Mouse (Mus musculus): ENCODE results near the gene Apaf1. TPM values are rescaled to one million over a fixed set of nuclear protein-coding genes. Genes with fewer than 3 reads are reported as not detected.

The Apaf1 gene
- total RNA-seq, 2 experiments from 2014 or later, result 11.8 to 16.0 TPM

Other genes with a start within 250 kb of the Apaf1 start
- gene Ikbip, start 170 bp upstream of the Apaf1 start, total RNA-seq (2021), result 10 to 100 TPM; 13.0 to 14.2 TPM
- gene Slc25a3, start 41.3 kb upstream of the Apaf1 start, total RNA-seq (2021), result 100 to 1,000 TPM; 557 to 570 TPM
- 10 to 100 TPM; 44.1 to 49.8 TPM for gene Tmpo, start 98.5 kb upstream of the Apaf1 start, total RNA-seq (2021)

Data from left cerebral cortex, adult 18-20 months (tissue).